Mouse (Mus musculus) heart, embryonic 16.5 days (tissue): ENCODE measurements around the gene Mepce. TPM values are rescaled to one million over a fixed set of nuclear protein-coding genes. Genes with fewer than 3 reads are reported as not detected.

Experiments used
- ATAC-seq: fragments of 200-750 bp; cut with Nextera tagmentation; replicated peaks from 2 replicates; pipeline ENCODE4 v1.8.0; 2017; ENCODE audit warnings: moderate number of reproducible peaks; ENCODE audit not compliant: insufficient read depth, low FRiP score; ENCODE audit errors: extremely low read depth
- H3K27ac ChIP-seq: fragments of 300-500 bp; sonication (generic); 2 replicates; pipeline ENCODE4 v1.5.1; 2014; ENCODE audit warnings: mild to moderate bottlenecking, low read length, control low read depth, moderate library complexity
- H3K27me3 ChIP-seq: fragments of 300-500 bp; sonication (generic); 2 replicates; pipeline ENCODE4 v1.6.1; 2014; ENCODE audit warnings: low read length, mixed read lengths; ENCODE audit not compliant: control insufficient read depth, insufficient read depth
- H3K36me3 ChIP-seq: fragments of 300-500 bp; sonication (generic); 2 replicates; pipeline ENCODE4 v1.6.1; 2014; ENCODE audit not compliant: control insufficient read depth, insufficient read depth
- H3K4me1 ChIP-seq: fragments of 300-500 bp; sonication (generic); 2 replicates; pipeline ENCODE4 v1.6.1; 2014; ENCODE audit warnings: low read length, mixed read lengths; ENCODE audit not compliant: control insufficient read depth, insufficient read depth
- H3K4me2 ChIP-seq: fragments of 300-500 bp; sonication (generic); 2 replicates; pipeline ENCODE4 v1.6.1; 2014; ENCODE audit warnings: low read depth, mild to moderate bottlenecking, control low read depth, low read length
- H3K4me3 ChIP-seq: fragments of 300-500 bp; sonication (generic); 2 replicates; pipeline ENCODE4 v1.5.1; 2014; ENCODE audit warnings: mild to moderate bottlenecking, control low read depth, low read length
- H3K9ac ChIP-seq: fragments of 300-500 bp; sonication (generic); 2 replicates; pipeline ENCODE4 v1.6.1; 2014; ENCODE audit warnings: low read length, control low read depth
- H3K9me3 ChIP-seq: fragments of 300-500 bp; sonication (generic); replicated peaks from 2 replicates; pipeline ENCODE4 v1.6.1; 2016; ENCODE audit warnings: low read length; ENCODE audit not compliant: control insufficient read depth
- WGBS: fragments of 180-500 bp; shearing (Covaris S2); extraction: QIAGEN DNeasy Blood & Tissue Kit; methylation state at CpG from one replicate; pipeline ENCODE4 v1.1.7; 2014; 5-methylcytosine and 5-hydroxymethylcytosine counted together
- polyA plus RNA-seq: library from polyadenylated mRNA; unstranded; fragments of >200 nt; fragmentation: Nextera tagmentation; extraction: Ambion mirVana; gene quantifications from 2 replicates; pipeline ENCODE4 v1.2.1, GENCODE M21; 2015

The Mepce gene
- polyA plus RNA-seq, 1 experiment from 2014 or later, result 5.6 TPM

GRCm38 (mm10) chr5:137748130-137748770, 39.2 kb downstream of the Mepce start:
- H3K36me3 ChIP-seq, result peaks cover 14% of the 10 kb centered on the region
- ATAC-seq, result no peak
- peak overlapping the region; percentile 97 for H3K27ac ChIP-seq
- H3K4me1 ChIP-seq, result peaks cover 51% of the 10 kb centered on the region
- peak overlapping the region; percentile 98 for H3K4me2 ChIP-seq
- no peaks in the 10 kb centered on the region for H3K27me3 ChIP-seq
- H3K4me3 ChIP-seq, result peak overlapping the region; percentile 95
- peak overlapping the region; percentile 98 for H3K9ac ChIP-seq
- no peaks in the 10 kb centered on the region for H3K9me3 ChIP-seq
- WGBS, result 19% methylated on average over 5 of the region's 5 CpGs

- Histone ChIP-seq H3K36me3 (peaks cover 12% of the 10 kb centered on the region), H3K4me2 (peak overlapping the region; percentile 98), H3K27ac (peak overlapping the region; percentile 97), H3K4me3 (peak overlapping the region; percentile 95), H3K4me1 (peaks cover 45% of the 10 kb centered on the region), H3K9me3 (no peaks in the 10 kb centered on the region), H3K9ac (peak overlapping the region; percentile 98), H3K27me3 (no peaks in the 10 kb centered on the region)
- ATAC-seq, result 0 out of 2 replicates have a peak, but pooled peaks have one; percentile 14
- WGBS, result under 1% methylated on average over 26 of the region's 26 CpGs
Observed at GRCm38 (mm10) chr5:137747326-137747961, 40.0 kb downstream of the Mepce start.

- Histone ChIP-seq H3K27ac (peak overlapping the region; percentile 97), H3K4me3 (peak overlapping the region; percentile 95), H3K36me3 (peaks cover 7% of the 10 kb centered on the region), H3K9ac (peak overlapping the region; percentile 98), H3K9me3 (no peaks in the 10 kb centered on the region), H3K4me1 (peaks cover 40% of the 10 kb centered on the region), H3K27me3 (no peaks in the 10 kb centered on the region), H3K4me2 (peak overlapping the region; percentile 98)
- ATAC-seq, result no peak
- under 1% methylated on average over 16 of the region's 16 CpGs for WGBS
Observed at GRCm38 (mm10) chr5:137746851-137747325, 40.6 kb downstream of the Mepce start.

- Histone ChIP-seq H3K27me3 (no peaks in the 10 kb centered on the region), H3K27ac (peak overlapping the region; percentile 97), H3K9me3 (no peaks in the 10 kb centered on the region), H3K4me1 (peaks cover 38% of the 10 kb centered on the region), H3K36me3 (peaks cover 2% of the 10 kb centered on the region), H3K4me3 (peak overlapping the region; percentile 95), H3K9ac (peak overlapping the region; percentile 98), H3K4me2 (peak overlapping the region; percentile 98)
- ATAC-seq, result peak; percentile 39
- WGBS, result 0% methylated on average over 20 of the region's 20 CpGs
Observed at GRCm38 (mm10) chr5:137746282-137746850, 41.1 kb downstream of the Mepce start.

GRCm38 (mm10) chr5:137745214-137746171, 42.0 kb downstream of the Mepce start, which contains the start of gene Tsc22d4:
TSS of gene Tsc22d4 (plus strand) at chr5:137745730.
- peak; percentile 87 for ATAC-seq
- H3K4me1 ChIP-seq, result peaks cover 29% of the 10 kb centered on the region
- H3K27me3 ChIP-seq, result no peaks in the 10 kb centered on the region
- peak within 1 kb of the TSS; percentile 98 for H3K4me2 ChIP-seq
- H3K4me3 ChIP-seq, result peak within 1 kb of the TSS; percentile 95
- H3K9me3 ChIP-seq, result no peaks in the 10 kb centered on the region
- 5% methylated on average over 28 of the region's 28 CpGs for WGBS
- peak within 1 kb of the TSS; percentile 98 for H3K9ac ChIP-seq
- no peaks in the 10 kb centered on the region for H3K36me3 ChIP-seq
- peak within 1 kb of the TSS; percentile 97 for H3K27ac ChIP-seq

GRCm38 (mm10) chr5:137744197-137744596, 43.3 kb downstream of the Mepce start:
- H3K4me2 ChIP-seq, result no peak overlapping the region
- H3K27me3 ChIP-seq, result no peaks in the 10 kb centered on the region
- no peak overlapping the region for H3K9ac ChIP-seq
- no peak overlapping the region for H3K4me3 ChIP-seq
- peaks cover 25% of the 10 kb centered on the region for H3K4me1 ChIP-seq
- H3K27ac ChIP-seq, result no peak overlapping the region
- no peak for ATAC-seq
- no peaks in the 10 kb centered on the region for H3K9me3 ChIP-seq
- 91% methylated on average over 6 of the region's 7 CpGs for WGBS
- no peaks in the 10 kb centered on the region for H3K36me3 ChIP-seq

- Histone ChIP-seq H3K9me3 (no peaks in the 10 kb centered on the region), H3K4me3 (no peak overlapping the region), H3K4me2 (no peak overlapping the region), H3K27me3 (no peaks in the 10 kb centered on the region), H3K4me1 (peaks cover 13% of the 10 kb centered on the region), H3K9ac (no peak overlapping the region), H3K27ac (no peak overlapping the region), H3K36me3 (no peaks in the 10 kb centered on the region)
- ATAC-seq, result no peak
- 91% methylated on average over 6 of the region's 6 CpGs for WGBS
Observed at GRCm38 (mm10) chr5:137742836-137743235, 44.6 kb downstream of the Mepce start.

- Histone ChIP-seq H3K4me2 (peak overlapping the region; percentile 93), H3K27ac (no peak overlapping the region), H3K9me3 (no peaks in the 10 kb centered on the region), H3K9ac (peak overlapping the region; percentile 82), H3K27me3 (no peaks in the 10 kb centered on the region), H3K4me3 (peak overlapping the region; percentile 73), H3K36me3 (no peaks in the 10 kb centered on the region), H3K4me1 (peaks cover 13% of the 10 kb centered on the region)
- WGBS, result 55% methylated on average over 10 of the region's 10 CpGs
- no peak for ATAC-seq
Observed at GRCm38 (mm10) chr5:137742048-137742447, 45.4 kb downstream of the Mepce start.
